Mouse (Mus musculus) ES-E14 (cell line): Measurements from ENCODE around the gene Fam229a. TPM values are rescaled to one million over a fixed set of nuclear protein-coding genes. Genes with fewer than 3 reads are reported as not detected.

Source experiments
- DNase-seq: peaks from one replicate; pipeline ENCODE4 v3.0.0-alpha.2; 2013; ENCODE audit warnings: low read depth, low spot score
- H3K27ac ChIP-seq: 2 replicates; pipeline ENCODE4 v1.5.1; 2012; ENCODE audit warnings: low read depth, mild to moderate bottlenecking, low read length, moderate library complexity, mixed read lengths; ENCODE audit not compliant: poor library complexity, insufficient read depth, severe bottlenecking
- H3K36me3 ChIP-seq: 2 replicates; pipeline ENCODE4 v1.6.1; 2012; ENCODE audit warnings: mild to moderate bottlenecking, low read length, moderate library complexity, mixed read lengths; ENCODE audit not compliant: control insufficient read depth, poor library complexity, insufficient read depth, severe bottlenecking
- H3K4me1 ChIP-seq, 2 experiments: fragments of 150-350 bp in 1 of 2; sonication (generic) in 1 of 2; 2 replicates each; pipeline ENCODE4 v1.6.1; 2012; ENCODE audit warnings: low read length in 2 of 2, mild to moderate bottlenecking in 1 of 2, mixed read lengths in 1 of 2; ENCODE audit not compliant: control insufficient read depth in 2 of 2, insufficient read depth in 2 of 2, poor library complexity in 1 of 2
- H3K4me3 ChIP-seq, 2 experiments: fragments of 150-350 bp in 1 of 2; sonication (generic) in 1 of 2; 2 replicates each; pipeline ENCODE4 v1.5.1; 2012; ENCODE audit warnings: low read length in 2 of 2, low read depth in 1 of 2, mild to moderate bottlenecking in 1 of 2, mixed read lengths in 1 of 2; ENCODE audit not compliant: insufficient read depth in 1 of 2, poor library complexity in 1 of 2, severe bottlenecking in 1 of 2
- H3K9ac ChIP-seq: 2 replicates; pipeline ENCODE4 v1.6.1; 2012; ENCODE audit warnings: low read depth, mild to moderate bottlenecking, low read length, mixed read lengths; ENCODE audit not compliant: poor library complexity, insufficient read depth, severe bottlenecking
- H3K9me3 ChIP-seq: fragments of 150-350 bp; sonication (generic); 2 replicates; pipeline ENCODE4 v1.6.1; 2012; ENCODE audit warnings: low read depth, mild to moderate bottlenecking, low read length; ENCODE audit not compliant: control insufficient read depth, insufficient read depth
- CHD2 ChIP-seq: IDR thresholded peaks from 2 replicates; pipeline ENCODE4 v1.6.1; 2014; ENCODE audit warnings: mild to moderate bottlenecking, low read depth, low read length, inconsistent platforms
- HCFC1 ChIP-seq: IDR thresholded peaks from 2 replicates; pipeline ENCODE4 v1.6.1; 2012; ENCODE audit warnings: low read length, inconsistent platforms, borderline replicate concordance; ENCODE audit not compliant: insufficient read depth
- MAFK ChIP-seq: IDR thresholded peaks from 2 replicates; pipeline ENCODE4 v1.6.1; 2014; ENCODE audit warnings: mild to moderate bottlenecking, low read depth, low read length, inconsistent platforms; ENCODE audit not compliant: insufficient read depth
- ZC3H11A ChIP-seq: IDR thresholded peaks from 2 replicates; pipeline ENCODE4 v1.6.1; 2012; ENCODE audit warnings: low read depth, mild to moderate bottlenecking, inconsistent platforms, low read length, borderline replicate concordance
- ZNF384 ChIP-seq: IDR thresholded peaks from 2 replicates; pipeline ENCODE4 v1.6.1; 2012; ENCODE audit warnings: low read depth, low read length, inconsistent platforms
- in situ Hi-C, 2 experiments: fragments of 600-800 bp; cut with MboI; formaldehyde crosslinking; loops; one replicate each; pipeline ENCODE4 v1.15.1; 2025; ENCODE audit warnings: low sequenced_read_pairs in 2 of 2, inconsistent platforms in 1 of 2; ENCODE audit not compliant: unreplicated experiment in 2 of 2
- total RNA-seq: library from RNA; depleted of rRNA; stranded (reverse); fragments of 300-350 nt; gene quantifications from 2 replicates; pipeline ENCODE4 v1.2.3, GENCODE M21; 2012

The Fam229a gene
- total RNA-seq, 1 experiment: not detected

DNA sequence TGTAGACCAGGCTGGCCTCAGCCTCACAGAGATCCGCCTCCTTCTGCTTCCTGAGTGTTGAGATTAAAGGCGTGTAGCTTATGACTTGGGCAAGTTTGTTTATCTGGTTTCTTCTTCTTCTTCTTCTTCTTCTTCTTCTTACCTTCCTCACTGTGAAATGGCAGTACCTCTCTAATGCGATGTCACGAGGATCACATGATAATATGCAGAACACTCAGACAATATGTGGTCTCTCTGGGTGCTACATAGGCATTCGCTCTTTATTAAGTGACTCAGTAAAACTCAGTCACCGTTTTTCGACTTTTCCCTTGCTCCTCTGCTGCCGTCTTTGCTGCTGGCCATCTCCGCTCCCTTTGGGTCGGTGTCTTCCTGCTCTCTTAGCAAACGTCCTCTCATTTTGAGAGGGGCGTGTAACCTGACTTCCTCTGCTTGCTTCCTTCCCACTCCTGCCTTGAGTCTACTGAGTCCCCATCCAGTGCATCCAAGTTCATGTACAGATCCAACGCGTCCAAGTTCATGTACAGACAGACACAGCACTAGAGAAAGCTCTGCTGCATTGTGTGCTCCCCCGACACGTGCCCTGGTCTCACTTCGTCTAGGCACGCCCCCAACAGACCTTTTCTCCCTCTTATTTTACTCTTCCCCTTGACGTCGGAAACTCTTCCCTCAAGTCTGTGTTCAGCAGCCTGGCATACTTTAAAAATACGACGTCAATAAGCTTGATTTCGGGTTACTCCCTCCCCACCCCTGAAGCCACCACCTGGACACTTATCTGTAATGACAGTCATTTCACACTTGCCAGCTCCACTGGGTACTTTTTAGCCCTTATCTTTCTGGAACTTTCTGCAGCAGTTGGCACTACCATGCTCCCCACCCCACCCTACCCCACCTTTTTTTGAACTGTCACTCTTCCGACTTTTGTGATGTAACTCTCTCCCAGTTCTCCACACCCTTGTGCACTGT is 27.6 kb upstream of the Fam229a start:
- no peak overlapping the region for H3K27ac ChIP-seq
- in situ Hi-C loops: no loop called here
- H3K36me3 ChIP-seq: peaks cover 16% of the 10 kb centered on the region
- no peak for DNase-seq
- no peak overlapping the region for H3K9ac ChIP-seq
- no peak overlapping the region for H3K4me3 ChIP-seq
- TF ChIP-seq ZNF384: no peak
- TF ChIP-seq CHD2: no peak
- TF ChIP-seq MAFK: no peak
- no peak for TF ChIP-seq HCFC1
- H3K4me1 ChIP-seq: peaks cover 0 to 4% of the 10 kb centered on the region in 2 experiments; a peak in 1 of 4 replicates
- no peaks in the 10 kb centered on the region for H3K9me3 ChIP-seq

DNA sequence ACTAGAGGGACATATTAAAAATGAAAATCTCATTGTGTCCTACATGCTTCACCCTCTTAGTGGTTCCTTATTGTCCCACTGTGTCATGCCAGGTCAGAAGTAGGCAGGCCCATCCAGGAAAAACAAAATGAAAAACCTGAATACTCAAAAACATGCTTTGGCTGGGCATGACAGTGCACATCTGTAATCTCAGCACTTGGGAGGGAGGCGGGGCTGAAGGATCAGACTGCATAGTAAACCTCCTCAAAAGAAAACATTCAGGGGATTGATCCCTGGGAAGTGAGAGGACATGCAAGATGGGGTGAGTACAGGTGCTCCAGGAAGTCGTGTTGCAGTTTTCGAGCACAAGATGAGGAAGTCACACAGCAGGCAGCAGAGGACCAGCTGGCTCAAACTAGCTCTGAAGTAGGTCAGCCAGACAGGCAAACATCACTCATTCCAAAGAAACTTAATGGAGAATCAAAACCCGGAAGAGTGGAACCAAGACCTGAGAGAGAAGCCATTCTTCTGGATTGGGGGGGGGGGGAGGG is 26.6 kb upstream of the Fam229a start:
- no peaks in the 10 kb centered on the region for H3K9me3 ChIP-seq
- no peak overlapping the region for H3K27ac ChIP-seq
- no peak for TF ChIP-seq CHD2
- no peak for TF ChIP-seq ZC3H11A
- no peak for TF ChIP-seq ZNF384
- TF ChIP-seq MAFK: no peak
- TF ChIP-seq HCFC1: no peak
- H3K9ac ChIP-seq: no peak overlapping the region
- in situ Hi-C loops: no loop called here
- H3K36me3 ChIP-seq: peaks cover 21% of the 10 kb centered on the region
- DNase-seq: no peak
- no peak overlapping the region for H3K4me3 ChIP-seq
- H3K4me1 ChIP-seq: peaks cover 0 to 4% of the 10 kb centered on the region in 2 experiments; a peak in 1 of 4 replicates

DNA sequence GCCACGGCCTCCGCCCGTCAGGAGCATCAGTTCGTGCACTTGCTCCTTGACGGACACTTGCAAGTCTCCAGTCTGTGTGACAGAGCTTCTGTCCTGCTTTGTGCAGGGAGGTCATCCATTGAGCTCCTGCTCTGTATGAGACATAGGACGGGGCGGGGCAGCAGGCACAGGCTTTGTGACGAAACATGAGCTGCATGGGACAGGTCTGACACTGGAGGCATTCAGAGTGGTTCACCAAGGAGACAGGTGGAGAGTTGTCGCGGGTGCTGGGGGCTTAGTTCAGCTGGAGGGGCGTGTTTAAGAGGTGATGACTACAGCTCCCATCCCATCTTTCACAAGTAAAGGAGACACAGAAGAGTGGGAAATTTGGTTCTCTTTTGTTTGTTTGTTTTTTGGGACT is 14.9 kb upstream of the Fam229a start:
- in situ Hi-C loops: no loop called here
- peaks cover 0 to 4% of the 10 kb centered on the region in 2 experiments; a peak in 2 of 4 replicates for H3K4me1 ChIP-seq
- no peak overlapping the region for H3K4me3 ChIP-seq
- DNase-seq: no peak
- H3K36me3 ChIP-seq: peaks cover 30% of the 10 kb centered on the region
- H3K27ac ChIP-seq: no peak overlapping the region
- TF ChIP-seq ZNF384: no peak
- no peak for TF ChIP-seq HCFC1
- H3K9ac ChIP-seq: no peak overlapping the region
- no peaks in the 10 kb centered on the region for H3K9me3 ChIP-seq

DNA sequence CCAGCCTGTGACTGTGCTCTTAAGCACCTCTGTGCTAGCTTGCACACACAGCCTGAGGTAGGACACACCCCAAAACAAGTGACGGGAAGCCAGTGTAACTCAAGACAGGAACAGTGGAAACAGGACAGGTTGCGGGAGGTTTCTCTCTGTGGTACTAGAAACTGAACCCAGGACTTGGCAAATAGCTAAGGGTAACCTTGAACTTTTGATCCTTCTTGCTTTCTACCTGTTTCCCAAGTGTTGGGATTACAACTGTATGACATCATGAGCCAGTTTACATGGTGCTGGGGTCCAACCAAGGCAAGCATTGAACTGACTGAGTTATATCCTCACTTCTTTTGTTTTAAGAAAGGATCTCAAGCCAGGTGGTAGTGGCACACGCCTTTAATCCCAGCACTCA is 11.1 kb upstream of the Fam229a start:
- H3K9ac ChIP-seq: no peak overlapping the region
- in situ Hi-C loops: no loop called here
- no peaks in the 10 kb centered on the region for H3K9me3 ChIP-seq
- no peak for DNase-seq
- no peak overlapping the region for H3K27ac ChIP-seq
- H3K4me1 ChIP-seq: peaks cover 0 to 4% of the 10 kb centered on the region in 2 experiments; a peak in 2 of 4 replicates
- peaks cover 10% of the 10 kb centered on the region for H3K36me3 ChIP-seq
- no peak overlapping the region for H3K4me3 ChIP-seq
- TF ChIP-seq ZC3H11A: no peak
- no peak for TF ChIP-seq ZNF384
- no peak for TF ChIP-seq CHD2
- no peak for TF ChIP-seq MAFK
- no peak for TF ChIP-seq HCFC1
